Mouse (Mus musculus) E14TG2a.4 (cell line): ENCODE results near the gene Prkag3.

Source experiments
- H3K27me3 ChIP-seq: 2 replicates; pipeline ENCODE4 v1.6.1; 2014; ENCODE audit warnings: low read length, control low read depth; ENCODE audit not compliant: insufficient read depth
- H3K36me3 ChIP-seq: 2 replicates; pipeline ENCODE4 v1.6.1; 2014; ENCODE audit warnings: low read length, control low read depth; ENCODE audit not compliant: insufficient read depth
- H3K4me1 ChIP-seq: replicated peaks from 2 replicates; pipeline ENCODE4 v1.6.1; 2014; ENCODE audit warnings: low read depth, low read length, control low read depth
- H3K4me3 ChIP-seq: replicated peaks from 2 replicates; pipeline ENCODE4 v1.5.1; 2014; ENCODE audit warnings: mild to moderate bottlenecking, low read length
- H3K9me3 ChIP-seq: 2 replicates; pipeline ENCODE4 v1.6.1; 2014; ENCODE audit warnings: low read length, control low read depth
- CTCF ChIP-seq: conservative IDR thresholded peaks from 2 replicates; pipeline ENCODE4 v1.5.1; 2014; ENCODE audit warnings: low read length
- NANOG ChIP-seq: IDR thresholded peaks from 2 replicates; pipeline ENCODE4 v1.6.1; 2014; ENCODE audit warnings: borderline replicate concordance, low read length, mixed read lengths
- POU5F1 ChIP-seq: IDR thresholded peaks from 2 replicates; pipeline ENCODE4 v1.6.1; 2014; ENCODE audit warnings: low read length, borderline replicate concordance

Prkag3 gene

DNA sequence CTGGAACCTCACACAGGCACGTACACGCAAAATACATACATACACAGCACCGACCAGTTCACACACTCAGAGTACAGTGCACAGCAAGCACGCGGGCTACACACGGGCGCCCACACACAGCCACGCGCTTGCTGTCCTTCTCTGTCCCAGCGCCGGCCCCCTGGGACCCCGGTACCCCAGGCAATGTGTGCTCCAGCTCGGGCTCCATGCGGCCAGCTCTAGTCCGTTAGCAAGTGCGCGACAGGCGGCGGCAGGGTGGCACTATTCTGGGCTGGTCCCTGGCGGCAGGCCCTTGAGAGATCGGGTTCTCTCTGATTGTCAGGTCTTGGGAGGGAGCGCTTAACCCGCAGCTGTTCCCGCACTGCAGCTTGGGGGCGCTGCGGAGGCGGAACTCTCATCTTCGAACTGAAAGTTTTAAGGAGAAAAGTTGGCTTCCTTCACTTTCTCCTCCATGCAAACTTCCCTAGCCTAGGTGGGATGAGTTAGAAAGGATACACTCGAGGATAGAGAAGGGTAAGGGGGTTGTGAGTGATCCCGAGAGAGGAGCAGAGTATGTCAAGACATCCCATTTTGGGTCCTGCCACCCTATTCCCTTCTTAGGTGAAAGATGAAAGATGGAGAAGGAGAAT is at the start of gene Prkag3:
Gene Prkag3, minus strand, starts transcription at position 579 of the 629 bp plus-strand sequence.
- H3K9me3 ChIP-seq: no peaks in the 10 kb centered on the region
- H3K36me3 ChIP-seq: no peaks in the 10 kb centered on the region
- peaks cover 28% of the 10 kb centered on the region for H3K4me1 ChIP-seq
- peaks cover 60% of the 10 kb centered on the region for H3K27me3 ChIP-seq
- H3K4me3 ChIP-seq: peak within 1 kb of the TSS; percentile 74
- TF ChIP-seq POU5F1 (no peak), CTCF (peak; percentile 70), NANOG (no peak)

DNA sequence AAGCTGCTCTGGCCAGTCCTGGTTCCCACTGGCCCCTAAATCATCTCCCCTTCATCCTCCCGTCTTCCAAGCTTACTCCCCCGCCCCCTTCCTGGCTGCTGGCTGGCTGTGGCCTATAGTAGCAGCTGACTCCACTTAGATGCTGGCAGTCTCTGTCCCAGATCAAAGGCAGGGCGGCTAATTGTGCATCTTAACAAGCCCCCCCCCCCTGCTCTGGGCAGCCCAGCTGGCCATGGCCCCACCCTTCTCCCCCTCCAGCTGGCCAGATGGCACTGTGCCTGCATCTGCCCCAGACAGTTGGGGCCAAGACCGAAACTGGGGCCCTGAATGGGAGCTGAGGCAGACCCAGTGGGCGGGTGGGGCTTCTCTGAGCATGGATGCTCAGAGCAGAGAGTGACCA is 48.4 kb upstream of the Prkag3 start:
- H3K27me3 ChIP-seq: peaks cover 97% of the 10 kb centered on the region
- no peak overlapping the region for H3K4me3 ChIP-seq
- no peaks in the 10 kb centered on the region for H3K36me3 ChIP-seq
- H3K9me3 ChIP-seq: no peaks in the 10 kb centered on the region
- peaks cover 52% of the 10 kb centered on the region for H3K4me1 ChIP-seq
- TF ChIP-seq POU5F1: no peak
- no peak for TF ChIP-seq NANOG

DNA sequence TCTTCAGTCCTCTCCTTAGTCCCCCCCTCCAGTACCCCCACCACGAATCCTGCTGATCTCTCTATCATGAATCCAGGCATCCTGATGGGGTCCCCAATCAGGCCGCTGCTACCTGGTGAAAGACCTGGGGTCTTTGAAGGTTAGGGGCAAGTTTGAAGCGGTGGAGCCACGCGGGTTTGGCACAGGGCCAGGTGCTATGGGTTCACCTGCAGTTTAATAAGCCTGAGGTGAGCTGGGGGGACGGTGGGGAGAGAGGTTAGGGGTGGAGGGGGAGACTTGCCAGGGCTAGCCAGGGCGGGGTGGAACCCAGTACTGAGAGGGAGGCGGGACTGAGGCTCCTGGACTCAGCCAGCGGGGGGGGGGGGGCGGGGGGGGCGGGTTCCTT is 46.1 kb upstream of the Prkag3 start:
- Histone ChIP-seq H3K4me3 (peak overlapping the region; percentile 62), H3K4me1 (peaks cover 58% of the 10 kb centered on the region), H3K27me3 (peaks cover 99% of the 10 kb centered on the region), H3K9me3 (no peaks in the 10 kb centered on the region), H3K36me3 (no peaks in the 10 kb centered on the region)
- no peak for TF ChIP-seq CTCF
- no peak for TF ChIP-seq POU5F1
- no peak for TF ChIP-seq NANOG

DNA sequence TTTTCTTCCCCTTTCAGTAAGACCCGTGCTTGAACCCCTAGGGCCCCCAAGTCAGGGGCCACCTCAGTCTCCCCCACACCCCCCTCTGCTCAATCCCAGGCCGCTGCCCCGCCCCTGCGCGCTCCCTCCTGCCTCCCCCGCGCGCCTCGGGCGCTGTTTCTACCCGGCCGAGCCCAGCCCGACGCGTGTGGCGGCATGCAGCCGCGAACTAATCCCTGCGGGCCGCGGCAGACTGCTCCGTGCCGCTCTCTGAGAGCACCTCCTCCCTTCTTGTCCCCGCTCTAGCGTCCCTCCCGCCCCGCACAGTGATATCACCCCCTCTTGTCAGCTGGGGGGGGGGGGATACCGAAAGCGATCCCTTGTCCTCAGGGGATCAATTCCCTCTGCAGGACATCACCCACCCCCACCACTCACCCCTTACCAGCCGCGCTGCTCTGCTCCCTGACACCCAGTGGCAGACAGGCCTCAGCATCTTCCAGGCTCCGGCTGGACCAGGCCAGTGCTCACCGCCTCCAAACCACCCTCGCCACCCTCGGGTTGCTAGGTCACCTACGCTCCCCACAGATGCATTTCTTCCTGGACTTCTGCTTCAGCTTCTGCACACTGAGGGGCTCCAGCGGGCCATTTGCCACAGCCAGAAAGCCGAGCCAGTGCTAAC is 45.6 kb upstream of the Prkag3 start:
- H3K4me1 ChIP-seq: peaks cover 59% of the 10 kb centered on the region
- H3K9me3 ChIP-seq: no peaks in the 10 kb centered on the region
- H3K4me3 ChIP-seq: peak overlapping the region; percentile 62
- TF ChIP-seq POU5F1 (no peak), CTCF (no peak), NANOG (no peak)
- H3K36me3 ChIP-seq: no peaks in the 10 kb centered on the region
- peaks cover 99% of the 10 kb centered on the region for H3K27me3 ChIP-seq

DNA sequence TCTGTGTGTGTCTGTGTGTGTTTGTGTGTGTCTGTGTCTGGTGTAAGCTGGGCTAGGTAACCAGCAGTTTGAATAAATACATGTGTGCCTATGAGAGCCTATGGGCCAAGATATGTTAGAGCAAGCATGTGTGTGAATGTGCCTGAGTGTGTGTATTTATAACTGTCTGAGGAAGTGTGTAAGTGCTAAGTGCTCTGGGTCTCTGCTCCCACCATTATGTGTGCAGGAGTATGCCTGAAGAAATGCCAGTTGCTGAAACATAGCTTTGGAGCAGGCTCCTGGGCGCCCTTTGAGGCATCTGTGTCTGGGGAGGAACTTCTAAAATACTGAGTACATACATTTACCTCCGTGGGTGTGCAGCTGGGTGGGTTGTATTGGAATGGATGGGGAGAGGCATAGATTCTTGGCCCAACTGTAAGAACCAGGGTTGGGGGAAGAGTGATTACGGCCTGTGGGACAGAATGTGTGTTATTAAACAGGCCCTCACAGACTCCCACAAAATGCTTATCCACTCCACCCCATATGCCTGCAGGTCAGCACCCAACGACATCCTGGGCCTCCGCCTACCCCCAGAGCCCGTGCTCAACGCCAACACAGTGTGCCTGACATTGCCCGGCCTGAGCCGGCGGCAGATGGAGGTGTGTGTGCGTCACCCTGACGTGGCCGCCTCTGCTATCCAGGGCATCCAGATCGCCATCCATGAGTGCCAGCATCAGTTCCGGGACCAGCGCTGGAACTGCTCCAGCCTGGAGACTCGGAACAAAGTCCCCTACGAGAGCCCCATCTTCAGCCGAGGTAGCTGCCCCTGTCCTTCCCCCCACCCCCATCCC is 44.0 kb upstream of the Prkag3 start:
- H3K9me3 ChIP-seq: no peaks in the 10 kb centered on the region
- H3K27me3 ChIP-seq: peaks cover 98% of the 10 kb centered on the region
- peaks cover 62% of the 10 kb centered on the region for H3K4me1 ChIP-seq
- no peak for TF ChIP-seq CTCF
- no peak for TF ChIP-seq POU5F1
- no peak for TF ChIP-seq NANOG
- no peaks in the 10 kb centered on the region for H3K36me3 ChIP-seq
- no peak overlapping the region for H3K4me3 ChIP-seq

DNA sequence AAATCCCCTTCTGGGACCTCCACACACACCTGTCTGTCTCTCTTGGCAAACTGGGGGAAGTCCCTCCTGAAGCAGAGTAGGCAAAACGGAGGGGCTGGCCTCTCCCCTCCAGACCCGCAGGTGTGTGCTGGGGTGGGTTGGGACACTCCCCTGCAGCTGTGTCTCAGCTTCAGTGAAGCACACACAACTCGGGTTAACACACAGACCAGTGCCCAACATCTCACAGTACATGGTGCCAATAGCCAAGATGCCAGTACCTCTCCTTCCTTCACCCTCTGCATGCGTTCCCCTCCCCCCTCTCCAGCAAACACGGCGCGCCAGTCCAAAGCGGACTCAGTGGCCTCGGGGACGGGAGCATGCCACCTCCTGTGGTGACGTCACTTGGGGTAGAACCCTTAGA is 42.2 kb upstream of the Prkag3 start, which contains the start of gene Wnt10a:
Gene Wnt10a, plus strand, starts transcription at position 268 of the 400 bp plus-strand sequence.
- H3K4me1 ChIP-seq: peaks cover 62% of the 10 kb centered on the region

DNA sequence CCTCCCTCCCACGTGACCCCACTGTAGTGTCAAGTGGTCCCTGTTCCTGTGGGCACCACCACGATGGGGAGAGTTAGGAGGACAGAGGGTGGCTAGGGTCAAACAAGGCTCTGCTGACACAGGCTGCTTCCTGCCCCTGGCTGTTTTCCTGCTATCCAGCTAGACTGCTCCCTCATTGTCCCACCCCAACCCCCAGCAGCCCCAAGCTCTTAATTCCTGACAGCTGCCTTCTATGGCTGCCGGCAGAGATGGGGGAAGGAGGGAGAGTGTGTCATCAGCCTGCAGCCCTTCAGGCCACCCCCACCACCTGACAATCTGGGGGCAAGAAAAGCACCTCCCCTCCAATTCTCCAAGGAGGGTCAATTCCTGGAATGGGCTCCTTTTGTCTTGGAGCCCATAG is 41.1 kb upstream of the Prkag3 start:
- Histone ChIP-seq H3K4me1 (peaks cover 58% of the 10 kb centered on the region), H3K9me3 (no peaks in the 10 kb centered on the region), H3K4me3 (no peak overlapping the region), H3K36me3 (no peaks in the 10 kb centered on the region), H3K27me3 (peaks cover 98% of the 10 kb centered on the region)
- no peak for TF ChIP-seq NANOG
- TF ChIP-seq POU5F1: no peak
- no peak for TF ChIP-seq CTCF

More for the DNA sequence above, 42.2 kb upstream of the Prkag3 start, which contains the start of gene Wnt10a:
- no peaks in the 10 kb centered on the region for H3K9me3 ChIP-seq
- TF ChIP-seq POU5F1 (no peak), NANOG (no peak), CTCF (no peak)
- no peaks in the 10 kb centered on the region for H3K36me3 ChIP-seq
- peak within 1 kb of the TSS; percentile 69 for H3K4me3 ChIP-seq
- peaks cover 98% of the 10 kb centered on the region for H3K27me3 ChIP-seq

DNA sequence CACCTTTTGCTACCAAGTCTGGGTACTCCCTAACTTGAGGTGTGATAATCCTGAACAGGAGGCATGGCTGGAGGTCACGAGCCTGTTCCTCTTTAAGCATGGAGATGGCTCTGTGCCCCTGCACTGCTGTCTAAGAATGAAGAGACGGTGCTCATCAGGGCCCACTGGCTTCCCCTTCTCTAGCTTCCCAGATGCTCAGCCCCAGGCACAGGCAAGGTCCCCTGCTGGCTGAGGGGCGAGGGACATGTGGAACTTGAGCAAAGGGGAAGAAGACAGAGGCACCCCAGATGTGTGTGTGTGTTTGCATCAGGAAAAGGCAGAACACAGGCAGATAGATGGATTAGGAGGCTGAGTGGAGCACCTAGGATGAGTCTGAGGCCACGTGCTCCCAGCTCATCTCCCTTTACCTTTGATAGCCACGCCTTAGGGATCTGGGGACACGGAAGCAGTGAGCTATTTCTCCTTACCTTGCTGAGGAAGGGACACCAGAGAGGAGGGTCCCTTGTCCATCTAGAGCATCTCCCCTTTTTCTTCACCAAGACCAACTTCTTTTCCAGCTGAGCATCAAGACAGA is 39.7 kb upstream of the Prkag3 start:
- H3K4me1 ChIP-seq: peaks cover 52% of the 10 kb centered on the region
- TF ChIP-seq NANOG: no peak
- TF ChIP-seq CTCF: no peak
- no peak for TF ChIP-seq POU5F1
- peaks cover 94% of the 10 kb centered on the region for H3K27me3 ChIP-seq
- no peaks in the 10 kb centered on the region for H3K9me3 ChIP-seq
- H3K36me3 ChIP-seq: no peaks in the 10 kb centered on the region
- H3K4me3 ChIP-seq: no peak overlapping the region

DNA sequence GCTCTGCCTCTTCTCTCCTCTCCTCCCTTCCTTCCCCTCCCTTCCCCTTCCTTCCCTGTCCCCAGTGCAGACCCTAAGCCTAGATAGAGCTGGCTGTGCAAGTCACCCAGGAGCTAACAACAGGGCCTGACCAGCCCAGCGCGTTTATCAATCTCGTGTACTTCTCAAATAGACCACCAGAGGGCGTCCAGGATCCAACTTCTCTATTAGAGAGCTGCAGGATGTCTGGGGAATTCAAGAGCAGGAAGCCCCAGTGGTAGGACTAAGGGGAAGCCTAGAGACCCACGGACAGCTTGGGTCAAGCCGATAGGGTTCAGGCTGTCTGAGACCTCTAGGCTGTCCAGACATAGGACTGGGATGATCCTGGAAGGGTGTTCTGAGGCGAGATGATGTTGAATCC is 38.8 kb upstream of the Prkag3 start:
- peaks cover 52% of the 10 kb centered on the region for H3K4me1 ChIP-seq
- peak; percentile 76 for TF ChIP-seq CTCF
- no peak for TF ChIP-seq NANOG
- H3K9me3 ChIP-seq: no peaks in the 10 kb centered on the region
- no peaks in the 10 kb centered on the region for H3K36me3 ChIP-seq
- H3K4me3 ChIP-seq: no peak overlapping the region
- H3K27me3 ChIP-seq: peaks cover 94% of the 10 kb centered on the region
